Mouse (Mus musculus): Measurements from ENCODE around the gene Twf1. TPM values are rescaled to one million over a fixed set of nuclear protein-coding genes. Genes with fewer than 3 reads are reported as not detected.

The Twf1 gene
- polyA plus RNA-seq, 1 experiment from 2014 or later: 90.7 TPM

- no peaks in the 10 kb centered on the region for H3K27me3 ChIP-seq
- H3K4me3 ChIP-seq: no peak overlapping the region
- H3K4me1 ChIP-seq: no peaks in the 10 kb centered on the region
- H3K27ac ChIP-seq: no peak overlapping the region
- no peak overlapping the region for H3K4me2 ChIP-seq (replicated peaks)
- no peaks in the 10 kb centered on the region for H3K9me3 ChIP-seq (replicated peaks)
- ATAC-seq (ENCODE audit: low FRiP score): no peak
- no peaks in the 10 kb centered on the region for H3K36me3 ChIP-seq
- WGBS: 90% methylated on average over 10 of the region's 10 CpGs
- H3K9ac ChIP-seq: no peak overlapping the region
These were observed 21.1 kb downstream of the Twf1 start for GRCm38 (mm10) chr15:94568496-94569182.

- 88% methylated on average over 9 of the region's 9 CpGs for WGBS
- H3K36me3 ChIP-seq: no peaks in the 10 kb centered on the region
- no peaks in the 10 kb centered on the region for H3K27me3 ChIP-seq
- no peak overlapping the region for H3K4me2 ChIP-seq (replicated peaks)
- H3K27ac ChIP-seq: no peak overlapping the region
- no peak for ATAC-seq (ENCODE audit: low FRiP score)
- no peak overlapping the region for H3K4me3 ChIP-seq
- H3K4me1 ChIP-seq: no peaks in the 10 kb centered on the region
- no peaks in the 10 kb centered on the region for H3K9me3 ChIP-seq (replicated peaks)
- no peak overlapping the region for H3K9ac ChIP-seq
These were observed 23.8 kb downstream of the Twf1 start for GRCm38 (mm10) chr15:94565854-94566253.

GRCm38 (mm10) chr15:94564909-94565308 is 24.8 kb downstream of the Twf1 start:
- Histone ChIP-seq H3K4me1 (no peaks in the 10 kb centered on the region), H3K36me3 (no peaks in the 10 kb centered on the region), H3K27ac (no peak overlapping the region), H3K9ac (no peak overlapping the region), H3K27me3 (no peaks in the 10 kb centered on the region), H3K4me2 (replicated peaks) (no peak overlapping the region), H3K4me3 (no peak overlapping the region), H3K9me3 (replicated peaks) (no peaks in the 10 kb centered on the region)
- 90% methylated on average over 2 of the region's 2 CpGs for WGBS
- no peak for ATAC-seq (ENCODE audit: low FRiP score)

GRCm38 (mm10) chr15:94558895-94559656 is 30.6 kb downstream of the Twf1 start:
- Histone ChIP-seq H3K9me3 (replicated peaks) (no peaks in the 10 kb centered on the region), H3K4me2 (replicated peaks) (no peak overlapping the region), H3K4me3 (no peak overlapping the region), H3K36me3 (no peaks in the 10 kb centered on the region), H3K4me1 (no peaks in the 10 kb centered on the region), H3K27me3 (no peaks in the 10 kb centered on the region), H3K27ac (no peak overlapping the region), H3K9ac (no peak overlapping the region)
- ATAC-seq (ENCODE audit: low FRiP score): no peak
- WGBS: 85% methylated on average over 17 of the region's 17 CpGs

- no peak overlapping the region for H3K27ac ChIP-seq
- no peaks in the 10 kb centered on the region for H3K4me1 ChIP-seq
- H3K27me3 ChIP-seq: no peaks in the 10 kb centered on the region
- 31% methylated on average over 7 of the region's 7 CpGs for WGBS
- H3K9ac ChIP-seq: no peak overlapping the region
- no peak overlapping the region for H3K4me3 ChIP-seq
- H3K4me2 ChIP-seq (replicated peaks): no peak overlapping the region
- 0 out of 2 replicates have a peak, but pooled peaks have one; percentile 48 for ATAC-seq (ENCODE audit: low FRiP score)
- no peaks in the 10 kb centered on the region for H3K9me3 ChIP-seq (replicated peaks)
- H3K36me3 ChIP-seq: no peaks in the 10 kb centered on the region
These were observed 32.2 kb downstream of the Twf1 start for GRCm38 (mm10) chr15:94557442-94557841.

GRCm38 (mm10) chr15:94553536-94553935 is 36.2 kb downstream of the Twf1 start:
- H3K27ac ChIP-seq: no peak overlapping the region
- no peak for ATAC-seq (ENCODE audit: low FRiP score)
- H3K4me2 ChIP-seq (replicated peaks): no peak overlapping the region
- H3K9me3 ChIP-seq (replicated peaks): peaks cover 10% of the 10 kb centered on the region
- H3K36me3 ChIP-seq: no peaks in the 10 kb centered on the region; the same call in 1 of the 2 replicates
- 92% methylated on average over 9 of the region's 9 CpGs for WGBS
- no peak overlapping the region for H3K9ac ChIP-seq
- no peaks in the 10 kb centered on the region for H3K27me3 ChIP-seq
- H3K4me3 ChIP-seq: no peak overlapping the region
- no peaks in the 10 kb centered on the region for H3K4me1 ChIP-seq

GRCm38 (mm10) chr15:94544844-94545243 is 44.8 kb downstream of the Twf1 start:
- no peak overlapping the region for H3K9ac ChIP-seq
- H3K27me3 ChIP-seq: no peaks in the 10 kb centered on the region
- no peak overlapping the region for H3K4me2 ChIP-seq (replicated peaks)
- ATAC-seq (ENCODE audit: low FRiP score): no peak
- H3K4me1 ChIP-seq: peaks cover 3% of the 10 kb centered on the region
- 89% methylated on average over 4 of the region's 4 CpGs for WGBS
- no peaks in the 10 kb centered on the region; the same call in 1 of the 2 replicates for H3K36me3 ChIP-seq
- peaks cover under 1% of the 10 kb centered on the region for H3K9me3 ChIP-seq (replicated peaks)
- H3K27ac ChIP-seq: no peak overlapping the region
- H3K4me3 ChIP-seq: no peak overlapping the region

- Histone ChIP-seq H3K4me2 (replicated peaks) (peak overlapping the region; percentile 80), H3K27ac (0 out of 2 replicates have a peak overlapping the region, but pooled peaks have one; percentile 53), H3K36me3 (no peaks in the 10 kb centered on the region), H3K4me3 (peak overlapping the region; percentile 72), H3K9me3 (replicated peaks) (no peaks in the 10 kb centered on the region), H3K4me1 (peaks cover 3% of the 10 kb centered on the region), H3K9ac (peak overlapping the region; percentile 68), H3K27me3 (no peaks in the 10 kb centered on the region)
- WGBS: 47% methylated on average over 9 of the region's 9 CpGs
- ATAC-seq (ENCODE audit: low FRiP score): no peak
These were observed 45.5 kb downstream of the Twf1 start for GRCm38 (mm10) chr15:94544052-94544636.

GRCm38 (mm10) chr15:94543409-94544051 is 46.2 kb downstream of the Twf1 start, which contains the start of the genes Pus7l and Irak4:
Gene Pus7l, minus strand, starts transcription at chr15:94543547.
Gene Irak4, plus strand, starts transcription at chr15:94543643.
- Histone ChIP-seq H3K9ac (peak within 1 kb of the TSS; percentile 68), H3K27me3 (no peaks in the 10 kb centered on the region), H3K4me1 (peaks cover 3% of the 10 kb centered on the region), H3K4me3 (peak within 1 kb of the TSS; percentile 72), H3K36me3 (no peaks in the 10 kb centered on the region), H3K4me2 (replicated peaks) (peak within 1 kb of the TSS; percentile 80), H3K9me3 (replicated peaks) (no peaks in the 10 kb centered on the region), H3K27ac (peak within 1 kb of the TSS; percentile 53)
- WGBS: under 1% methylated on average over 45 of the region's 45 CpGs
- ATAC-seq (ENCODE audit: low FRiP score): peak; percentile 99

- Histone ChIP-seq H3K27ac (peak overlapping the region; percentile 53), H3K4me3 (peak overlapping the region; percentile 72), H3K9ac (peak overlapping the region; percentile 68), H3K4me1 (peaks cover 3% of the 10 kb centered on the region), H3K27me3 (no peaks in the 10 kb centered on the region), H3K9me3 (replicated peaks) (no peaks in the 10 kb centered on the region), H3K4me2 (replicated peaks) (peak overlapping the region; percentile 80), H3K36me3 (no peaks in the 10 kb centered on the region)
- peak; percentile 93 for ATAC-seq (ENCODE audit: low FRiP score)
- WGBS: 11% methylated on average over 17 of the region's 22 CpGs
These were observed 46.9 kb downstream of the Twf1 start for GRCm38 (mm10) chr15:94542567-94543408.

GRCm38 (mm10) chr15:94539296-94539695 is 50.4 kb downstream of the Twf1 start:
- Histone ChIP-seq H3K4me2 (replicated peaks) (no peak overlapping the region), H3K36me3 (no peaks in the 10 kb centered on the region), H3K4me1 (peaks cover 3% of the 10 kb centered on the region), H3K27ac (no peak overlapping the region), H3K27me3 (no peaks in the 10 kb centered on the region), H3K9ac (no peak overlapping the region), H3K4me3 (no peak overlapping the region), H3K9me3 (replicated peaks) (no peaks in the 10 kb centered on the region)
- 92% methylated on average over 3 of the region's 3 CpGs for WGBS
- ATAC-seq (ENCODE audit: low FRiP score): no peak

Data from hindbrain, embryonic 12.5 days (tissue).